In genomic region chr2:146612522-146613288, GRCm38 (mm10) we compare ENCODE assay signal across 8 mouse cellular contexts.
DNase-seq lines count a peak whose midpoint lies in the region; ATAC-seq and TF ChIP-seq lines count a peak whose summit lies in the region.

No protein-coding gene starts in this region.

- no peak overlapping the region for H3K27ac ChIP-seq in heart, embryonic 11.5 days (ENCODE audit: low read depth, low read length)
- no peak overlapping the region for H3K27ac ChIP-seq in kidney, postnatal 0 days
- no peak overlapping the region for H3K27ac ChIP-seq in lung, embryonic 16.5 days (ENCODE audit: low read length)

- H3K27me3 ChIP-seq in heart, embryonic 11.5 days (ENCODE audit: control insufficient read depth, insufficient read depth, low read length) = no peaks in the 10 kb centered on the region
- no peaks in the 10 kb centered on the region for H3K27me3 ChIP-seq in kidney, postnatal 0 days (ENCODE audit: insufficient read depth, low read length)
- H3K27me3 ChIP-seq in lung, embryonic 16.5 days (ENCODE audit: control insufficient read depth, insufficient read depth, low read depth, low read length) = no peaks in the 10 kb centered on the region

- peak; percentile 83 for TF ChIP-seq CTCF in kidney, postnatal 0 days (IDR thresholded peaks at IDR 0.05; ENCODE audit: low read depth)

- H3K4me3 ChIP-seq in heart, embryonic 11.5 days (ENCODE audit: low read depth, low read length) = peak overlapping the region; percentile 25; the same call in 1 of the 2 replicates
- H3K4me3 ChIP-seq in kidney, postnatal 0 days (replicated peaks; ENCODE audit: low read depth, low read length) = no peak overlapping the region
- H3K4me3 ChIP-seq in lung, embryonic 16.5 days (ENCODE audit: low read length) = peak overlapping the region; percentile 25; the same call in 1 of the 2 replicates

- H3K9ac ChIP-seq in heart, embryonic 11.5 days (ENCODE audit: low read depth, low read length) = no peak overlapping the region
- H3K9ac ChIP-seq in kidney, postnatal 0 days (ENCODE audit: low read depth, low read length) = no peak overlapping the region
- peak overlapping the region; percentile 42 for H3K9ac ChIP-seq in lung, embryonic 16.5 days (ENCODE audit: low read length)

- no peak for ATAC-seq in heart, embryonic 11.5 days (replicated peaks; ENCODE audit: insufficient number of reproducible peaks, low FRiP score, low TSS enrichment)
- ATAC-seq in kidney, postnatal 0 days (replicated peaks; ENCODE audit: low FRiP score, low read depth) = no peak
- ATAC-seq in lung, embryonic 16.5 days (ENCODE audit: low read depth) = peak; percentile 26; the same call in 1 of the 2 replicates

- 7% methylated on average over 20 of the region's 20 CpGs for WGBS in heart, embryonic 11.5 days (ENCODE audit: insufficient replicate concordance)
- 5% methylated on average over 20 of the region's 20 CpGs for WGBS in kidney, postnatal 0 days
- 4% methylated on average over 20 of the region's 20 CpGs for WGBS in lung, embryonic 16.5 days

- H3K36me3 ChIP-seq in heart, embryonic 11.5 days (ENCODE audit: control insufficient read depth, insufficient read depth, low read length) = no peaks in the 10 kb centered on the region
- no peaks in the 10 kb centered on the region for H3K36me3 ChIP-seq in kidney, postnatal 0 days (ENCODE audit: insufficient read depth, low read length)
- H3K36me3 ChIP-seq in lung, embryonic 16.5 days (ENCODE audit: control insufficient read depth, insufficient read depth, low read length) = no peaks in the 10 kb centered on the region

- H3K4me1 ChIP-seq in heart, embryonic 11.5 days (ENCODE audit: control insufficient read depth, insufficient read depth, low read length) = no peaks in the 10 kb centered on the region
- no peaks in the 10 kb centered on the region for H3K4me1 ChIP-seq in kidney, postnatal 0 days (replicated peaks; ENCODE audit: insufficient read depth, low read length)
- peaks cover 5% of the 10 kb centered on the region for H3K4me1 ChIP-seq in lung, embryonic 16.5 days (replicated peaks; ENCODE audit: control insufficient read depth, insufficient read depth, low read length)

- peak; percentile 42 for DNase-seq in CD4-positive helper T cell, adult 2 months (ENCODE audit: low read depth, low spot score)
- DNase-seq in ZHBTc4 (ENCODE audit: low read depth, low spot score) = peak; percentile 69
- DNase-seq in embryo, embryonic 10 days (ENCODE audit: low spot score) = peak; percentile 75
- peak; percentile 75 for DNase-seq in kidney, postnatal 0 days (ENCODE audit: low spot score)
- peak; percentile 19 for DNase-seq in ovary, postnatal 14 days (ENCODE audit: low spot score)
- peak; percentile 12 to 37 for DNase-seq in urinary bladder, postnatal 36 days (ENCODE audit: low spot score in 2 of 2)

- H3K4me2 ChIP-seq in heart, embryonic 11.5 days = peak overlapping the region; percentile 65
- H3K4me2 ChIP-seq in kidney, postnatal 0 days (ENCODE audit: low read length) = peak overlapping the region; percentile 46
- H3K4me2 ChIP-seq in lung, embryonic 16.5 days (ENCODE audit: low read depth, low read length) = peak overlapping the region; percentile 52

- H3K9me3 ChIP-seq in heart, embryonic 11.5 days (replicated peaks; ENCODE audit: control insufficient read depth, low read length) = no peaks in the 10 kb centered on the region
- no peaks in the 10 kb centered on the region for H3K9me3 ChIP-seq in kidney, postnatal 0 days (replicated peaks; ENCODE audit: low read length)
- H3K9me3 ChIP-seq in lung, embryonic 16.5 days (ENCODE audit: control insufficient read depth, low read length) = no peaks in the 10 kb centered on the region

Comparison
In these comparisons a context has a peak if more than half of its experiments do, and no peak if none do; other contexts are left out.
1. DNase-seq: peak in every context shown above with its lines; median percentile 75 in embryo, embryonic 10 days; 75 in kidney, postnatal 0 days; 69 in ZHBTc4; 42 in CD4-positive helper T cell, adult 2 months; 24 in urinary bladder, postnatal 36 days; 19 in ovary, postnatal 14 days.